Mouse (Mus musculus): ENCODE measurements around the gene Larp4b.

DNA sequence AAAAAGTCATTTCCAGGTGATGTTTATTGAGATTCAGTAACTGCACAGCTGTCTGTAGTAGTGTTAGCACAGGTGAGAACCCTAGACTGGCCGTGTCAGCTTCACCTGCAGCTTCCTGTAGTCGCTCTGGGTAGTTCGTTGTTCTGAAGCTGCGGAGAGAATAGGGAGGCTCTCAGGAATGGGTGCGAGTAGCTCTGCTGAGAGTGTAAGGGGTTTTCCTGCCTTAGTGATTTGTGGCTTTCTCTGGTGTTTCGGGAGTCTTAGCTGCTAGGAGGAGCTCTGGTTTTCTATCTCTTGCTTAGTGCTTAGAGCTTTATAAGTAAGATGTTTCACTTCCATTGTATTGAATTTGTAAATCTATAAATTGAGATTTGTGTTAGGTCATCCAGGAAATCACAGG is 42.4 kb downstream of the Larp4b start:
- no peak for TF ChIP-seq POLR2A (IDR thresholded peaks at IDR 0.05; ENCODE audit: insufficient read depth, low read depth, low read length)
- TF ChIP-seq CTCF (IDR thresholded peaks at IDR 0.05; ENCODE audit: insufficient read depth, low read depth, low read length): no peak

Data from olfactory bulb, adult 2 months (tissue).